Mouse (Mus musculus): ENCODE measurements around the gene Adamts1.

Gene Adamts1

GRCm38 (mm10) chr16:85765697-85766096, 37.2 kb downstream of the Adamts1 start:
- no peak for DNase-seq (ENCODE audit: low read depth, low spot score)

- no peak for DNase-seq (ENCODE audit: low read depth, low spot score)
These were observed 37.7 kb downstream of the Adamts1 start for GRCm38 (mm10) chr16:85765167-85765566.

- no peak for DNase-seq (ENCODE audit: low read depth, low spot score)
These were observed 40.8 kb downstream of the Adamts1 start for GRCm38 (mm10) chr16:85762052-85762665.

GRCm38 (mm10) chr16:85760961-85761580, 41.8 kb downstream of the Adamts1 start:
- no peak for DNase-seq (ENCODE audit: low read depth, low spot score)

- peak; percentile 50 for DNase-seq (ENCODE audit: low read depth, low spot score)
These were observed 46.7 kb downstream of the Adamts1 start for GRCm38 (mm10) chr16:85756101-85756819.

- DNase-seq (ENCODE audit: low read depth, low spot score), result no peak
These were observed 53.6 kb downstream of the Adamts1 start for GRCm38 (mm10) chr16:85749335-85749734.

GRCm38 (mm10) chr16:85747589-85748360, 55.1 kb downstream of the Adamts1 start:
- no peak for DNase-seq (ENCODE audit: low read depth, low spot score)

DNA sequence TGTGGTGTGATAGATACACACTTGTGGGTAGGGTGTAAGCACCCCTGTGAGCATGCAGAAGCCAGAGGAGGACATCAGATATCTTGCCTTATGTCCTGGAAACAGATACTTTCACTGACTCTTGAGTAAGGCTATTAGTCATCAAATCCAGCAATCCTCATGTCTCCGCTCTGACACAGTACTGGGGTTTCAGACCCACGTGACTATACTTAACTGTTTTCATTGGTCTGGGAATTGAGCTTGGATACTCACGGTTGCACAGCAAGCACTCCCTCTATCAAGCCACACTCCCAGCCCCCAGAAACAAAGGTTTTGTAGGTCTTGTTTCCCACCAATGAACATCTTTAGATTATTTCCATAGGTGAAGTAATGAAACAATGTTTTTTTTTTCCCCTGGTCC, 56.5 kb downstream of the Adamts1 start:
- no peak for DNase-seq (ENCODE audit: low read depth, low spot score)
